Comparison of ENCODE assay signal across 7 mouse cellular contexts in the genomic region with DNA sequence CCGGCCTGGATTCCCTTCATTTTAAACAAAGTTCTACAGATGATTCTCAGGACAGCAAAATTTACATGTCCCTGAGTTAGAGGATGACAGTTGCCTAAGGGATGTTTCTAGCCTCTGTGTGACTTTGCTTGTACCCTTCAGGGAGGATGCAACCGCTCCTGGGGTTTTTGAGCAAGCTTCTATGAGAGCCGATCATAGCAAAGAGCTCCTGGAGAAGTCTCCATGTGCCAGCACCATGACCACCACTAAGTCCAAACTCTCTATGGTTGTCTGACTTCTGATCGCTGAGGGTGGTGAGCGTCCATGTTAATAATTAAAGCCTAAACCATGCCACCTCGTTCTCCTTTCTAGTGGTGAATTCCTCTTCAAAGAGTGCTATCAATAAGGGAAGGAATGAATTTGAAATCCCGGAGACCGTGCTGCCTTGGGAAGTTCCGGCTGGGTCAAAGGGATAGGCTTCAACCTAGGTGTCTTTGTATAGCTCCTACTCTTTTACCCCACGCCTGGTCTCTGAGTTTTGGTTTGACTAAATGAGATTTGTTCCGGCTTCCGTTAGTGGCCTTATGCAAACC. TPM values are rescaled to one million over a fixed set of nuclear protein-coding genes. Genes with fewer than 3 reads are reported as not detected.
DNase-seq lines count a peak whose midpoint lies in the region; ATAC-seq and TF ChIP-seq lines count a peak whose summit lies in the region.

No protein-coding gene starts in this region.

- H3K4me3 ChIP-seq in CH12.LX (replicated peaks in 1 of 3; ENCODE audit: low read depth in 2 of 3, low read length in 2 of 3, poor library complexity in 1 of 3), result peak overlapping the region in 2 of 3 experiments; percentile 30 to 50
- peak overlapping the region; percentile 70 for H3K4me3 ChIP-seq in E14TG2a.4 (replicated peaks; ENCODE audit: low read length)
- peak overlapping the region; percentile 24 for H3K4me3 ChIP-seq in hindbrain, embryonic 14.5 days (replicated peaks; ENCODE audit: low read length)
- peak overlapping the region; percentile 54 for H3K4me3 ChIP-seq in liver, embryonic 13.5 days (replicated peaks)

- H3K9me3 ChIP-seq in CH12.LX (replicated peaks; ENCODE audit: low read length), result no peaks in the 10 kb centered on the region
- no peaks in the 10 kb centered on the region for H3K9me3 ChIP-seq in E14TG2a.4 (ENCODE audit: low read length)
- no peaks in the 10 kb centered on the region for H3K9me3 ChIP-seq in hindbrain, embryonic 14.5 days (ENCODE audit: control insufficient read depth, low read length)
- no peaks in the 10 kb centered on the region for H3K9me3 ChIP-seq in liver, embryonic 13.5 days (replicated peaks)

- peak overlapping the region; percentile 23; the same call in 1 of the 2 replicates for H3K9ac ChIP-seq in CH12.LX (ENCODE audit: insufficient read depth, low read depth)
- H3K9ac ChIP-seq in hindbrain, embryonic 14.5 days, result no peak overlapping the region
- no peak overlapping the region for H3K9ac ChIP-seq in liver, embryonic 13.5 days

- in situ Hi-C loops in CH12.LX (cut with MboI; ENCODE audit: low pct_ligation_motif_present, low pct_unique_long_range_greater_than_20kb, low sequenced_read_pairs), result loop anchor here (10.0 kb wide), 2 partner anchors 81 to 119 kb away; no protein-coding TSS in a partner anchor

- dilution Hi-C loops in CH12.LX (cut with MboI; ENCODE audit: extremely low pct_ligation_motif_present, extremely low pct_unique_long_range_greater_than_20kb, low sequenced_read_pairs), result no loop called here

- no peak overlapping the region for H3K27ac ChIP-seq in CH12.LX (ENCODE audit: insufficient read depth, low read depth)
- no peak overlapping the region for H3K27ac ChIP-seq in hindbrain, embryonic 14.5 days
- H3K27ac ChIP-seq in liver, embryonic 13.5 days, result no peak overlapping the region

- H3K79me2 ChIP-seq in CH12.LX (replicated peaks; ENCODE audit: control insufficient read depth, extremely low read depth, insufficient read depth, poor library complexity, severe bottlenecking), result no peaks in the 10 kb centered on the region

- TF ChIP-seq EP300 in CH12.LX (IDR thresholded peaks at IDR 0.05; ENCODE audit: low read length), result no peak

- DNase-seq in CH12.LX (ENCODE audit: extremely low read depth), result no peak
- DNase-seq in hindbrain, embryonic 14.5 days (ENCODE audit: low spot score), result no peak
- no peak for DNase-seq in liver, embryonic 13.5 days
- no peak for DNase-seq in MN1 (ENCODE audit: low spot score)
- DNase-seq in adrenal gland, adult 2 months, result no peak
- DNase-seq in adipocyte (ENCODE audit: low spot score), result no peak

- TF ChIP-seq CTCF in CH12.LX (conservative IDR thresholded peaks at IDR 0.05 in 1 of 2, IDR thresholded peaks at IDR 0.05 in 1 of 2; ENCODE audit: low read depth in 2 of 2, low read length in 2 of 2) (no peak), E14TG2a.4 (conservative IDR thresholded peaks at IDR 0.05; ENCODE audit: low read length) (no peak)

- H3K4me1 ChIP-seq in CH12.LX (ENCODE audit: control insufficient read depth in 1 of 2, insufficient read depth in 2 of 2) (peaks cover 5 to 16% of the 10 kb centered on the region in 2 experiments), E14TG2a.4 (replicated peaks; ENCODE audit: low read depth, low read length) (peaks cover 72% of the 10 kb centered on the region)
- peaks cover 13% of the 10 kb centered on the region for H3K4me1 ChIP-seq in hindbrain, embryonic 14.5 days (replicated peaks; ENCODE audit: control insufficient read depth, insufficient read depth, low read length)
- H3K4me1 ChIP-seq in liver, embryonic 13.5 days (replicated peaks), result peaks cover 20% of the 10 kb centered on the region

- no peak for TF ChIP-seq RAD21 in CH12.LX (IDR thresholded peaks at IDR 0.05; ENCODE audit: low read depth, low read length)

- H3K36me3 ChIP-seq in CH12.LX (replicated peaks in 1 of 2; ENCODE audit: control insufficient read depth in 1 of 2, insufficient read depth in 1 of 2, low read length in 1 of 2) (no peaks in the 10 kb centered on the region), E14TG2a.4 (ENCODE audit: insufficient read depth, low read length) (no peaks in the 10 kb centered on the region)
- H3K36me3 ChIP-seq in hindbrain, embryonic 14.5 days (replicated peaks; ENCODE audit: control insufficient read depth, insufficient read depth), result no peaks in the 10 kb centered on the region
- H3K36me3 ChIP-seq in liver, embryonic 13.5 days, result no peaks in the 10 kb centered on the region

- peak overlapping the region; percentile 72 for H3K4me2 ChIP-seq in CH12.LX (ENCODE audit: insufficient read depth, low read depth, poor library complexity, severe bottlenecking)
- peak overlapping the region; percentile 54 for H3K4me2 ChIP-seq in hindbrain, embryonic 14.5 days (replicated peaks)
- H3K4me2 ChIP-seq in liver, embryonic 13.5 days, result peak overlapping the region; percentile 71

- H3K27me3 ChIP-seq in CH12.LX (replicated peaks) (peaks cover 2% of the 10 kb centered on the region), E14TG2a.4 (ENCODE audit: insufficient read depth, low read length) (peaks cover 54% of the 10 kb centered on the region)
- peaks cover 57% of the 10 kb centered on the region for H3K27me3 ChIP-seq in hindbrain, embryonic 14.5 days (ENCODE audit: control insufficient read depth, insufficient read depth, low read length)
- peaks cover 13% of the 10 kb centered on the region for H3K27me3 ChIP-seq in liver, embryonic 13.5 days

- ATAC-seq in hindbrain, embryonic 14.5 days (ENCODE audit: low FRiP score), result peak; percentile 6; the same call in 1 of the 2 replicates
- no peak for ATAC-seq in liver, embryonic 13.5 days (ENCODE audit: low read depth)

- TF ChIP-seq POLR2A in CH12.LX (IDR thresholded peaks at IDR 0.05; ENCODE audit: low read depth, low read length), result peak; percentile 36; the same call in 1 of the 2 replicates

- 25% methylated on average over 12 of the region's 12 CpGs for WGBS in hindbrain, embryonic 14.5 days
- 49% methylated on average over 12 of the region's 12 CpGs for WGBS in liver, embryonic 13.5 days (ENCODE audit: insufficient replicate concordance)

TF ChIP-seq in CH12.LX, 34 proteins besides CTCF, POLR2A, EP300 and RAD21:
- TF ChIP-seq PAX5 (IDR thresholded peaks at IDR 0.05; ENCODE audit: low read length) (no peak), GABPA (IDR thresholded peaks at IDR 0.05; ENCODE audit: insufficient replicate concordance, low read depth, low read length) (no peak), BHLHE40 (IDR thresholded peaks at IDR 0.05; ENCODE audit: low read depth, low read length) (no peak), NRF1 (IDR thresholded peaks at IDR 0.05; ENCODE audit: low read depth, low read length) (no peak), IRF4 (IDR thresholded peaks at IDR 0.05; ENCODE audit: low read depth, low read length) (peak; percentile 80), MYC (IDR thresholded peaks at IDR 0.05; ENCODE audit: low read depth, low read length) (no peak), TBP (conservative IDR thresholded peaks at IDR 0.05; ENCODE audit: low read depth, low read length) (0 out of 2 replicates have a peak, but pooled peaks have one; percentile 38), USF1 (IDR thresholded peaks at IDR 0.05; ENCODE audit: low read depth, low read length) (no peak), HCFC1 (IDR thresholded peaks at IDR 0.05; ENCODE audit: low read depth, low read length) (no peak), CHD1 (IDR thresholded peaks at IDR 0.05; ENCODE audit: low read depth, low read length) (no peak), MXI1 (IDR thresholded peaks at IDR 0.05; ENCODE audit: low read depth, low read length) (no peak)
TF ChIP-seq in CH12.LX: peak in this region for 2.

RNA-seq across cellular contexts. Expression of gene Vsig2, which starts 4.9 kb away (rescaled TPM):
- total RNA-seq in CH12.LX (2012; rRNA removed) (not detected in 2 replicates), CH12.LX (2014; rRNA removed) (not detected in 2 replicates)
- not detected in 2 replicates for polyA plus RNA-seq in CH12.LX (2012; ENCODE audit: insufficient read length, low read depth)
- polyA plus RNA-seq in hindbrain, embryonic 14.5 days (2014; fragmentation: Nextera tagmentation; extraction: Ambion mirVana), result 0.42 and 1.1 TPM in 2 replicates
- polyA plus RNA-seq in liver, embryonic 13.5 days (2015; fragmentation: Nextera tagmentation; extraction: Ambion mirVana), result 0.15 and 0.60 TPM in 2 replicates
- 1 to 10 TPM; 1.8 to 3.0 TPM for total RNA-seq in adrenal gland, adult 2 months (2021)
- polyA plus RNA-seq in adrenal gland, adult 2 months (2012; rRNA removed), result 8.8 and 8.9 TPM in 2 replicates

RNA-seq across cellular contexts. Expression of gene Nrgn, which starts 8.7 kb away (rescaled TPM):
- total RNA-seq in CH12.LX (2012; rRNA removed) (0.42 and 0.50 TPM in 2 replicates), CH12.LX (2014; rRNA removed) (not detected in 2 replicates)
- polyA plus RNA-seq in CH12.LX (2012; ENCODE audit: insufficient read length, low read depth), result 3.6 and 4.1 TPM in 2 replicates
- 3.4 and 3.8 TPM in 2 replicates for polyA plus RNA-seq in hindbrain, embryonic 14.5 days (2014; fragmentation: Nextera tagmentation; extraction: Ambion mirVana)
- 8.8 and 10.4 TPM in 2 replicates for polyA plus RNA-seq in liver, embryonic 13.5 days (2015; fragmentation: Nextera tagmentation; extraction: Ambion mirVana)
- 1 to 10 TPM; 1.5 to 2.8 TPM for total RNA-seq in adrenal gland, adult 2 months (2021)
- 1.9 and 3.8 TPM in 2 replicates for polyA plus RNA-seq in adrenal gland, adult 2 months (2012; rRNA removed)

RNA-seq across cellular contexts. Expression of gene Siae, which starts 11.5 kb away (rescaled TPM):
- total RNA-seq in CH12.LX (2012; rRNA removed) (5.7 and 8.6 TPM in 2 replicates), CH12.LX (2014; rRNA removed) (5.9 and 6.2 TPM in 2 replicates)
- polyA plus RNA-seq in CH12.LX (2012; ENCODE audit: insufficient read length, low read depth), result 7.4 and 7.9 TPM in 2 replicates
- 14.2 and 14.3 TPM in 2 replicates for polyA plus RNA-seq in hindbrain, embryonic 14.5 days (2014; fragmentation: Nextera tagmentation; extraction: Ambion mirVana)
- 4.3 and 5.5 TPM in 2 replicates for polyA plus RNA-seq in liver, embryonic 13.5 days (2015; fragmentation: Nextera tagmentation; extraction: Ambion mirVana)
- 10 to 100 TPM; 16.5 to 17.7 TPM for total RNA-seq in adrenal gland, adult 2 months (2021)
- 4.5 and 4.9 TPM in 2 replicates for polyA plus RNA-seq in adrenal gland, adult 2 months (2012; rRNA removed)

RNA-seq across cellular contexts. Expression of gene Esam, which starts 16.1 kb away (rescaled TPM):
- total RNA-seq in CH12.LX (2012; rRNA removed) (0.08 and 0.21 TPM in 2 replicates), CH12.LX (2014; rRNA removed) (0.24 and 0.42 TPM in 2 replicates)
- polyA plus RNA-seq in CH12.LX (2012; ENCODE audit: insufficient read length, low read depth), result 0.18 and 0.37 TPM in 2 replicates
- polyA plus RNA-seq in hindbrain, embryonic 14.5 days (2014; fragmentation: Nextera tagmentation; extraction: Ambion mirVana), result 48.3 and 49.3 TPM in 2 replicates
- polyA plus RNA-seq in liver, embryonic 13.5 days (2015; fragmentation: Nextera tagmentation; extraction: Ambion mirVana), result 15.6 and 17.2 TPM in 2 replicates
- total RNA-seq in adrenal gland, adult 2 months (2021), result 10 to 100 TPM; 23.5 to 42.4 TPM
- 49.2 and 59.1 TPM in 2 replicates for polyA plus RNA-seq in adrenal gland, adult 2 months (2012; rRNA removed)

RNA-seq across cellular contexts. Expression of gene Msantd2, which starts 54.8 kb away (rescaled TPM):
- 14.2 and 16.8 TPM in 2 replicates for total RNA-seq in CH12.LX (2012; rRNA removed)
- 13.8 and 15.5 TPM in 2 replicates for total RNA-seq in CH12.LX (2014; rRNA removed)
- polyA plus RNA-seq in CH12.LX (2012; ENCODE audit: insufficient read length, low read depth), result 9.5 and 11.9 TPM in 2 replicates
- polyA plus RNA-seq in hindbrain, embryonic 14.5 days (2014; fragmentation: Nextera tagmentation; extraction: Ambion mirVana), result 29.9 and 36.6 TPM in 2 replicates
- 5.4 and 6.6 TPM in 2 replicates for polyA plus RNA-seq in liver, embryonic 13.5 days (2015; fragmentation: Nextera tagmentation; extraction: Ambion mirVana)
- total RNA-seq in adrenal gland, adult 2 months (2021), result 10 to 100 TPM; 15.3 to 22.7 TPM
- polyA plus RNA-seq in adrenal gland, adult 2 months (2012; rRNA removed), result 26.0 and 29.9 TPM in 2 replicates
